Mouse (Mus musculus): ENCODE measurements around the gene Mybph.

Mybph gene

DNA sequence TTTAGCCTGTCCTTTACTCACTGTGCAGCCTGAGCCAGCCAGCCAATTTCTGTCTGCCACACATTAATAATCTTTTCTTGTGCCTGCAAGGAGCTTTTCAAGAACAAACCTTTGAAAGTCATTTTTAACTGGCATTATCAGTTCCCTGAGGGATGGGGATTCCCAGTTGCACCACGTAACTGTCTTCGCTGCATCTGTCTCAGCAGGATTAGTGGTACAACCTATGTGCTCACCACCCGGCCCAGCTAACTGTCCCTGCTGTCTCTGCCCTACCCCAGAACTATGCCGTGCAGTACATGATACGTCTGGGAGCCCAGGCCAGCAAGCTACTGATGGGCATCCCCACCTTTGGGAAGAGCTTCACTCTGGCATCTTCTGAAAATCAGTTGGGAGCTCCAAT is 5.0 kb upstream of the Mybph start:
- DNase-seq (ENCODE audit: low spot score), result no peak

- no peak for DNase-seq (ENCODE audit: low spot score)
Measured at GRCm38 (mm10) chr1:134188989-134189729, 4.1 kb upstream of the Mybph start.

DNA sequence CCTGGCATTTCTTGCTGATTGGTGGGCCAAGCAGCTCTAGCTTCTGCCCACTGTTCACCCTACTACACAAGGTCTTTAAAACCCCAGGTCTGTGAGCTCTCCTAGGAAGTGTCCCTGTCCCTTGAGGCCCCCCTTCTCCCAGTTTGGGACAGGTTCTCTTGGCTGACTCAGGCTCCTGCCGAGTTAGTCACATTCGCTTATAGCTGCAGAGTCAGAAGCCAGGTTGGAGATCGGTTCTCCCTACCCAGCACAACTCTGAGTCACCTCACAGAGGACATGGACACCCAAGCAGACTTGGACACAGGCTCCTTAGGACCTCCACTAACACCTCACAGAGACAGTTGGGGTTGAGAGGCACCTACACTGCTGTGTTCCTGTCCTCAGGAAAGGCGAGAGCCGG is 2.1 kb upstream of the Mybph start:
- no peak for DNase-seq (ENCODE audit: low spot score)

GRCm38 (mm10) chr1:134192024-134192423 is 1.2 kb upstream of the Mybph start:
- DNase-seq (ENCODE audit: low spot score), result no peak

DNA sequence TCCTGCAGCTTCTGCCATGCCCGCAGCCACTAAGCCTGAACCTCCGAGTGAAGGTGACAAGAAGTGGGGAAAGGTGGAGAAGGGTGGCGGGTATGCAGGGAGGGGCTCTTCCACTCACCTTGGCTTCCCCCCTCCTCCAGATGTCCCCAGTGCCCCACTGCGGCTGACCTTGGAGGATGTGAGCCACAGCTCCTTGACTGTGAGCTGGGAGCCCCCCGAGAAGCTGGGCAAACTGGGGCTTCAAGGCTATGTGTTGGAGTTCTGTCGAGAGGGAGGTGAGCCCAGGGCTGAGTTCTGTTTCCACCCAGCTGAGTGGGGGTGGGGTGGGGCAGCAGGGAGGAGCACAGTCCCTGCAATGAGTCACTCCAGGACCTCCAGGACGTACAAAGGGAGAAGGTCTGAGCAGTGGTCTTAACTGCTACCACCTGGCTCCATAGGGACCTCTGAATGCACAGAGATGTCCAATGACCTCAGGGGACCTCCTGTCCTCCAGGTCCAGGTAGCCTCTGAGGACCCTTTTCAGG is 488 bp downstream of the Mybph start:
- DNase-seq (ENCODE audit: low spot score), result no peak

DNA sequence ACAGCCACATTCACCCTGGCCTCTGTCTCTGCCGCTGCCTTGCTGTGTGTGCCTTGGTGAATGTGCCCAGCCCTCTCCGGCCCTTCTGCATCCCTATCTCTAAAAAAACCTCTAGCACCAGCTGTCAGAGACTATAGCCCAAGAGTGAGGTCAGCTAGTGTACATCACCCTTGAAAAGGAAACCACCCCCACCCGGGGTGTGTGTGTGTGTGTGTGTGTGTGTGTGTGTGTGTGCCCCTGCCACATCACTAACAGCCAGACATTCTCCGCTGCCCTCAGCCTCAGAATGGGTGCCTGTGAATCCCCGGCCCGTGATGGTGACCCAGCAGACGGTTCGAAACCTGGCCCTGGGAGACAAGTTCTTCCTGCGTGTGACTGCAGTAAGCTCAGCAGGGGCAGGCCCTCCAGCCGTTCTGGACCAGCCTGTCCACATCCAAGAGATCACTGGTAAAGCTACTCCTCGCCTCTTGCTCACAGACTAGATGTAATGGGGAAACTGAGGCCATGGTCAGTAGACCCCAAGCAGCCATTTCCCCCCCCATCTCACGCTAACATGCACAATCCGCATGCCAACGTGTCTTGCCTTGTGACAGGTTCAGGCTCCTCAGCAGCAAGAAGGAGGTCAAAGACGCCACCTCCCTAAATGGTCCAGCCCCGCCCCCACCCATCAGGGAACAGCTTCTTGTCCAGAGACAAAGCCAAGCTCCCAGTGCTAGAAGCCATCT is 1.2 kb downstream of the Mybph start:
- DNase-seq (ENCODE audit: low spot score), result no peak

GRCm38 (mm10) chr1:134195117-134195516 is 1.9 kb downstream of the Mybph start:
- DNase-seq (ENCODE audit: low spot score), result no peak

DNA sequence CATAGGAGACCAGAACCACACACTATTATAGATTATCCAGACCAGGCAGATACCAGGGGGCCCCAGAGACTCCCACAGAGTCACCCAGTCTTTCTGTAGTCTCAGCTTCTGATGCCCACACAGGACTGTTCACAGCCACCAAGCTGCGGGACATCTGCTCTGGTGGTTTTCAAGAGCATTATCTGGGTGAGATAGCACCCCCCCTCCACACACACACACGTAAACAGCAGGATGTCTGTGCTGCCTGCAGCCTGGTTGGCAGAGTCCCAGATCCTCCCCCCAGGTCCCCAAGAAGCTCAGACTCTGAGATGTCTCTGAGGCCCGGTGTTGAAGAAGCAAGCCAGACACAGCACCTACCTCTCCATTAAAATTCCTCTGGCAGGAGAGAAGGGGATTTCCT is 2.3 kb downstream of the Mybph start:
- DNase-seq (ENCODE audit: low spot score), result no peak

DNA sequence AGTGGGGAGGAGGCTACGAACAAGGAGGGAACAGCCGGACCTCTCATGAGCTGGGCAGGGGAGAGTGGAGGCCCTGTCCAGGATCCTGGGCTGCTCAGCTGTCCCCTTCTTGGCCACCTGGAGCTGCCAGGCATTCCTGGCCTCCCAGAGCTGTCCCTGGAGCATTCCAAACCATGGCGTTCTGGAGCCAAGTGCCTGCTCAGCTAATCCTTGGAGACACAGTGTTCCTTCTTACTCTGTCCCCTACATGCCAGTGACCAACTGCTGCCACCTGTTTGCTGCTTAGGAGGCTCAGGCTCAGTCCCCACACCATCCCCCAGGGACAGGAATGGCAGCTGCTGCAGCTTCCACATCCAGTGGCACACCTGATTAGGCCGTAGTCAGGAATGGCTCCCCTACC is 2.7 kb downstream of the Mybph start:
- DNase-seq (ENCODE audit: low spot score), result no peak

DNA sequence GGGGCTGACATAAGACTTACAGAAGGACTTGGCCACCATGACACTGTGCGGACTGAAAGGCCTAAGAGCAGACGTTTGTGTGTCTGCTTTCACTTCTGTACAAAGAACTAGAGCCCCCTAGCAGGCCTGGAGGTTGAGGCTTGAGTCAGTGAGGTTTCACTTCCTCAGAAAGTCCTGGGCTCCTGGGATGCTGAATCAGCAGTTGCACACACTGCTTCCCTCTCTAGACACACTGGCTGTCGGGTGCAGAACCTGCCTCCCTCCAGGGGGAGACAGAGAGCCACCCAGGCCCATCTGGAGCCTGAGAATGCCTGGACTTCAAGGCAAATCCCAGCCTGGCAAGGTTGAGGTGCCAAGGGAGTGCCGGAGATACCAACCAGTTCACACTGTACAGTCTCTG is 3.1 kb downstream of the Mybph start:
- DNase-seq (ENCODE audit: low spot score), result peak; percentile 74

- no peak for DNase-seq (ENCODE audit: low spot score)
Measured at GRCm38 (mm10) chr1:134197325-134197982, 4.2 kb downstream of the Mybph start.

DNA sequence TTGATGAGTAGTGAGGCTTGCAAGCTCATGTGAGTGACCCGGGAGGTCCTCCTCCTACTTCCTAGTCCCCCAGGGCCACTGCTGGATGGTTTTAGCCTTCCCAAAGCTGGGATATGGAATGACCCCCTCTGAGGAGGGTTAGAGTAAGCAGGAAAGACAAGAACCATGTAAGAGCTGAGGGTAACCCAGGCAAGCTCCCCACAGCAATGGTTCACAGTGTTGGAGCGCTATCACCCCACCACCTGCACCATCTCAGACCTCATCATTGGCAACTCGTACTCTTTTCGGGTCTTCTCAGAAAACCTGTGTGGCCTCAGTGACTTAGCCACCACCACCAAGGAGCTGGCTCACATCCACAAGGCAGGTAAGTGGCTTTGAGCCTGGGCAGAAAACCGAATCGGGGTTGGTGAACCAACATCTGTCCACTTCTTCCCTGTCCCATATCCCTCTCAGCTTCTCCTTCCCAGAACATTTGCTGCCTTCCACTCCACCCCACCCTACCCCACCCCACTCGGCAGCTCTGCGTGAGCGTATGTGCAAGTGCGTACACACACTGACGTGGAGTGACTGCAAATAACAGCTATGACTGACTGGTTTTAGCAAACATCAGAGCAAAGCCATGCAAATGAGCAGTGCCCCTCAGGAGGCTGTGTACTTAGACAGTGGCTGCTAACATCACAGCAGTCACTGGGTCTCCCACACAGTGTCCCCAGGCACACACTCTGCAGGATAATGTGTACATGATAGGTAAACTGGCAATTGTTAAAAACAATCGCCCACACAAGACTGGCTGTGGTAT is 5.1 kb downstream of the Mybph start:
- DNase-seq (ENCODE audit: low spot score), result no peak

- DNase-seq (ENCODE audit: low spot score), result no peak
Measured at GRCm38 (mm10) chr1:134200481-134200880, 7.2 kb downstream of the Mybph start.

- no peak for DNase-seq (ENCODE audit: low spot score)
Measured at GRCm38 (mm10) chr1:134200998-134201686, 7.9 kb downstream of the Mybph start.

DNA sequence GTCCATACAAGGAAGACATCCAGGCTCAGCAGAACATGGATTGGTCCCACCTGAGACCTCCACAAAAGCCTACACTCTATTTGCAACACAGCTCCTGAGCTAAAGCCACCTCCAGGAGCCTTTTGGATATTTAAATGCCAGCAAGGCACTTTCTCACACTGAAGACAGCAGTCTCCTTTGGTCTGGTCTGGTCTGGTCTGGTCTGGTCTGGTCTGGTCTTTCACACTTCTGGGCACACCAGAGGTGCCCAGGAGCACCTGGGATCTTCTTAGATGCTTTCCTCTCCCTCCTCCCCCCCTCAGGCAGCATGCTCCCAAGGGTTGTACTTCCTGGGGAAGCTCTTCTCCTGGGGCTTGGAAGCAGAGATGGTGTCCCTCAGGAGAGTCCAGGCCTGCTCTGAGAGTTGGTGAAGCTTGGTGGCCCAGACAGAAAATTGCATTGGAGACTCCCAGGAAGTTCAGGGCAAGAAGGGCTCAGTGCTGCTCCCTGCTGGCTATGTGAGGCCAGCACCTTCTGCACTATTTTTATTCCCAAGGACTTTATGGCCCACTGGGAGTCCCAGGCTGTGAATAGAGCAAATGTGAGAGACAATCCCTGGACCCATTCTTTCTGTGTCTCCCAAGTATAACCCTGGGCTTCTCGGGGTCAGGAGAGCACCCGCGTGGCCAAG is 8.6 kb downstream of the Mybph start:
- DNase-seq (ENCODE audit: low spot score), result peak; percentile 66

- no peak for DNase-seq (ENCODE audit: low spot score)
Measured at GRCm38 (mm10) chr1:134204230-134204629, 11.0 kb downstream of the Mybph start.

DNA sequence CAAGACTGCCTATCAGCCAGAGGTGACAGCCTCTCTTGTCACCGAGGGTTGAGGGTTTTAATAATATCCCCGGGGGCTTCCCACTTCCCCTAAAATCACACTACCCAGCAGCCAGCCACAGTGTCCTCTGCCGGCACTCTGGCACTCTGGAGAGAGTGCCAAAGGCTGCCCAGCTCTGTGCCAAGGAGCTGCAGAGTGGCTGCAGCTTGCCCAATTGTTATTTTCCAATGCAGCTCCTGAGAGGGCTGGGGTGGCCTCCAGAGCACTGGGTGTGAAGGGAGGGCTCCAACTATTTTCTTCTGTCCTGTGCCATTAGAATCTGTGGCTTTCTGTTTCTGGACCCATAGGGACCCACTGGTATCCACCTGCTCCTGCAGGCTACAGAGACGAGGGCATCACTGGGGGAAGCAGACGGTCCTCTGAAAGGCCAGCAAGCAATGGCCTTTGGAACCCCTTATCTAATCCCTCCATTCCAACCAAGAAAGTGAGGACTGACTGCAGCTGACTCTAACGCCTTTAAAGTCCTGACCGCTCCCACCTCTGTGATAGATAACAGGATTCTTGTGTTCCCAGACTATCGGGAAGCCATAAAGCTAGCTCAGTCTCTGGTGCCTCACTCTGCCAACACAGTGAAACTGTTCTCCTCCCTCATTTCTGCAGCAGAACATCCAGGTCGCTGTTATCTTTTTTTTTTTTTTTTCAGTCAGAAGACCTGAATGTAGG is 12.2 kb downstream of the Mybph start:
- DNase-seq (ENCODE audit: low spot score), result peak; percentile 34

- no peak for DNase-seq (ENCODE audit: low spot score)
Measured at GRCm38 (mm10) chr1:134206085-134206484, 12.8 kb downstream of the Mybph start.

GRCm38 (mm10) chr1:134210179-134210755 is 17.0 kb downstream of the Mybph start:
- no peak for DNase-seq (ENCODE audit: low spot score)

DNA sequence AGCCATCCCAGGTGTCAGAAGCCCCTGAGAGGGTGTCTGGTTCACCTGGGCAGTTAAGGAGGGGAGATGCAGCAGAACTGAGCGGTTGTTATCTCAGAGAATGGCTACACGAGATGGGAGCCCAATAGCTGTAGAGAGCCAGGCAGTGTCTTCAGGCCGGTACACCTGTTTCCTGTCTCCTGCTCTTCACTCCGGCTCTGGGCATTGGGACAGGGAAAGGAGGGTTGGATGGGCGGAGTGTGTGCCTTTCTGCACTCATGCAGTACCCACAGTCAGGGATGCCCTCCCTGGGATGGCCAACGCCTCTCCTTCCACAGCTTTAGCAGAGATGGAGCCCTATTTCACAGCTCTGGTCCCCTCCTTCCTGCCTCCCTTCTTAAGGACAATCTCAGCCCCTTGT is 17.8 kb downstream of the Mybph start:
- DNase-seq (ENCODE audit: low spot score), result no peak
